Mouse (Mus musculus) heart, embryonic 14.5 days (tissue): ENCODE measurements around the gene Rrm2. TPM values are rescaled to one million over a fixed set of nuclear protein-coding genes. Genes with fewer than 3 reads are reported as not detected.

ENCODE experiments used
- ATAC-seq: fragments of 200-750 bp; cut with Nextera tagmentation; 2 replicates; pipeline ENCODE4 v1.8.0; 2017; ENCODE audit warnings: low read depth, moderate TSS enrichment; ENCODE audit not compliant: insufficient number of reproducible peaks, insufficient read depth, low FRiP score
- H3K27ac ChIP-seq, 2 experiments: fragments of 200-500 bp in 1 of 2; fragments of 300-500 bp in 1 of 2; sonication (generic) in 1 of 2; replicated peaks in 1 of 2; 2 replicates each; pipeline ENCODE4 v1.5.1; 2012 to 2014; ENCODE audit warnings: low read depth in 2 of 2, low read length in 2 of 2, control low read depth in 1 of 2, mild to moderate bottlenecking in 1 of 2, mixed read lengths in 1 of 2; ENCODE audit not compliant: control insufficient read depth in 1 of 2, insufficient read depth in 1 of 2
- H3K27me3 ChIP-seq: fragments of 300-500 bp; sonication (generic); 2 replicates; pipeline ENCODE4 v1.6.1; 2014; ENCODE audit warnings: mild to moderate bottlenecking, low read length, control low read depth; ENCODE audit not compliant: control insufficient read depth, insufficient read depth
- H3K36me3 ChIP-seq: fragments of 300-500 bp; sonication (generic); 2 replicates; pipeline ENCODE4 v1.6.1; 2014; ENCODE audit warnings: mild to moderate bottlenecking, control low read depth, low read length, mixed read lengths; ENCODE audit not compliant: control insufficient read depth, insufficient read depth
- H3K4me1 ChIP-seq, 2 experiments: fragments of 200-500 bp in 1 of 2; fragments of 300-500 bp in 1 of 2; sonication (generic) in 1 of 2; 2 replicates each; pipeline ENCODE4 v1.6.1; 2012 to 2014; ENCODE audit warnings: low read length in 2 of 2, control low read depth in 1 of 2, mixed read lengths in 1 of 2; ENCODE audit not compliant: control insufficient read depth in 2 of 2, insufficient read depth in 2 of 2
- H3K4me2 ChIP-seq: fragments of 300-500 bp; sonication (generic); 2 replicates; pipeline ENCODE4 v1.6.1; 2014; ENCODE audit warnings: mild to moderate bottlenecking, low read length
- H3K4me3 ChIP-seq, 2 experiments: fragments of 200-500 bp in 1 of 2; fragments of 300-500 bp in 1 of 2; sonication (generic) in 1 of 2; 2 replicates each; pipeline ENCODE4 v1.5.1; 2012 to 2014; ENCODE audit warnings: low read length in 2 of 2, mild to moderate bottlenecking in 2 of 2, control low read depth in 1 of 2, low read depth in 1 of 2, moderate library complexity in 1 of 2; ENCODE audit not compliant: control insufficient read depth in 1 of 2, insufficient read depth in 1 of 2
- H3K9ac ChIP-seq: fragments of 300-500 bp; sonication (generic); 2 replicates; pipeline ENCODE4 v1.6.1; 2014; ENCODE audit warnings: mild to moderate bottlenecking, low read length
- H3K9me3 ChIP-seq: fragments of 300-500 bp; sonication (generic); 2 replicates; pipeline ENCODE4 v1.6.1; 2016; ENCODE audit warnings: low read length, control low read depth; ENCODE audit not compliant: control insufficient read depth
- whole genome bisulfite sequencing: fragments of 180-500 bp; shearing (Covaris S2); extraction: QIAGEN DNeasy Blood & Tissue Kit; methylation state at CpG from one replicate; pipeline ENCODE4 v1.1.7; 2014; 5-methylcytosine and 5-hydroxymethylcytosine counted together
- polyA plus RNA-seq: library from polyadenylated mRNA; unstranded; fragments of >200 nt; fragmentation: Nextera tagmentation; extraction: Ambion mirVana; gene quantifications from 2 replicates; pipeline ENCODE4 v1.2.1, GENCODE M21; 2014

Gene Rrm2
- polyA plus RNA-seq, 1 experiment from 2014 or later, result 189 TPM

DNA sequence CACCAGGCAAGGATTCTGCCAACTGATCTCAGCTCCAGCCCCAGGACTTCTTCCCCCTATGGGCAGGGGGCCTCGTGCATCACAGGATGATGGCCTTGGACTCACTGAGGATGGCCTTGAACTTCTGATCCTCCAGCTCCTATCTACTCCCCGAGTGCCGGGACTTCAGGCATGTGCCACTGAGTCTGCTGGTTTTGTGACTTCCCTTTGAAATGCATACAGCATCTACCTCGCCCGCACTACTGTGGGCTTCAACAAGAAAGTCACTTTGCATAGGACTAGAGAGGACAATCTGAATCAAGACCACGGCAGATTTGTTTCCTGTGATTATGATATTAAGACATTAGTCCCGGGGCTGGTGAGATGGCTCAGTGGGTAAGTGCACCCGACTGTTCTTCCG is 47.4 kb downstream of the Rrm2 start:
- no peak overlapping the region for H3K4me2 ChIP-seq
- no peak for ATAC-seq
- no peak overlapping the region for H3K9ac ChIP-seq
- no peaks in the 10 kb centered on the region for H3K27me3 ChIP-seq
- H3K4me1 ChIP-seq, result peaks cover 11 to 13% of the 10 kb centered on the region in 2 experiments
- 90% methylated on average over 9 of the region's 9 CpGs for WGBS
- no peaks in the 10 kb centered on the region for H3K36me3 ChIP-seq
- no peak overlapping the region for H3K4me3 ChIP-seq
- no peaks in the 10 kb centered on the region for H3K9me3 ChIP-seq
- H3K27ac ChIP-seq, result no peak overlapping the region

DNA sequence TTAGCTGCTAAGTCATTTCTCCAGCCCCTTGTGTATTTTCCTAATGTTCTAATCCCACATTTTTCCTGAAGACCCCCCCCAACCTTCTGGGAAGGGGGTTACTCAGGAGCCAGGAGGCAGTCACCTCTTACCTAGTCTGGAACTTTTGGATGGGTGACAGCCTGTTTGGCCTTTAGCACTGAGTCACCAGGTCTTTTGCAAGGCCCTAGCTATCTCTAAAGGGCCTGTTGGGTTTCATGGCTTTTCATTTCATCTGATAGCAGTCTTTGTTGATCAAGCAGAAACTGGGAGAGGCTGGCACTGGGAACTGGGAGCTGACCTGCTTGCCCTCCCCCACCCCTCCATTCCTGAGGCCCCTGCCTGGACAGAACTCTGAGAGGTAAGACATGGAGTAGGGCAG is 49.3 kb downstream of the Rrm2 start:
- Histone ChIP-seq H3K27ac (no peak overlapping the region), H3K27me3 (no peaks in the 10 kb centered on the region), H3K9me3 (no peaks in the 10 kb centered on the region), H3K9ac (no peak overlapping the region), H3K4me2 (no peak overlapping the region), H3K36me3 (no peaks in the 10 kb centered on the region), H3K4me1 (peaks cover 11 to 13% of the 10 kb centered on the region in 2 experiments), H3K4me3 (no peak overlapping the region)
- ATAC-seq, result no peak

DNA sequence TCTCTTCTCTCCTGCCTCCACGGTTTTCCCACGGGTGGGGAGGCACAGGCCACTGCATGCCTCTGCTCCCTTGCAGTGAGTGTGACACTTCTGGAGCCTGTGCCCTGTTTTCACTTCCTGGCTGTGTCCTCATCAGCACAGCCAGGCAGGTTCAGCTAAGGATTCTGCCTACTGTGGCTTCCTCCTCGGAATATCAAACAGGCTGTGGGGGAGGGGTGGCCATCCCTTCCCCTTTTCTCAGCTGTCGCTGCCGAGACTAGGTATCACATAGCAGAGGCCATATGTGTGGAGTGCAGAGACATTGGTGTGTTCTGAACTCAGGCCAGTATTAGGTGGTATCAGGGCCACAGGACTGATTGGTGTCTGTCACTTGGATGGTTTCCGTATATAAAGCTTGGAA is 50.3 kb downstream of the Rrm2 start:
- no peaks in the 10 kb centered on the region for H3K36me3 ChIP-seq
- H3K27me3 ChIP-seq, result no peaks in the 10 kb centered on the region
- peaks cover 9 to 11% of the 10 kb centered on the region in 2 experiments for H3K4me1 ChIP-seq
- no peak for ATAC-seq
- H3K4me3 ChIP-seq, result no peak overlapping the region
- no peak overlapping the region for H3K27ac ChIP-seq
- H3K9ac ChIP-seq, result no peak overlapping the region
- WGBS, result 17% methylated on average over 6 of the region's 6 CpGs
- no peaks in the 10 kb centered on the region for H3K9me3 ChIP-seq
- H3K4me2 ChIP-seq, result peak overlapping the region; percentile 4; the same call in 1 of the 2 replicates

DNA sequence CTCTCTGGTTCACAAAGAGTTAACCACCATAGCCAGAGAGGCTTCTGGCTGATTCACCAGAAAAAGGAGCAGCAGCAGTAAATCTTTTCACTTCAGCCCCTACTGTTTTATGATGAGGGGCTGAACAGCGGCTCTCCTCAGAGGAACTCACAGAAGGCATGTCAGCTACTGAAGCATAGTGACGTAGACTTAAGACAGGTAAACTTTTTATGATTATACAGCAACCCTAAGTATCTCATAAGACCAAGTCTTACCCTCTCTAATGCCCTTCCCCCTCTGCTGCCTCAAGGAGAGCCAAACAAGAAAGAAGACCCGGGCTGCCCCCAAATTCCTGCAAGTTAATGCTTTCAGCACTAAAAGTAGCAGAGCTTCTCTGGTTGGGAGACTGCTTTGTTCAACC is 54.2 kb downstream of the Rrm2 start:
- H3K27me3 ChIP-seq, result no peaks in the 10 kb centered on the region
- H3K9me3 ChIP-seq, result no peaks in the 10 kb centered on the region
- peaks cover 4 to 5% of the 10 kb centered on the region in 2 experiments; a peak in 3 of 4 replicates for H3K4me1 ChIP-seq
- no peak overlapping the region for H3K27ac ChIP-seq
- H3K4me2 ChIP-seq, result no peak overlapping the region
- H3K36me3 ChIP-seq, result no peaks in the 10 kb centered on the region
- 20% methylated on average over 3 of the region's 3 CpGs for WGBS
- no peak overlapping the region for H3K4me3 ChIP-seq
- ATAC-seq, result no peak
- H3K9ac ChIP-seq, result peak overlapping the region; percentile 8; the same call in 1 of the 2 replicates

Other genes with a start within 250 kb of the Rrm2 start
- gene Taf1b, start 209.9 kb upstream of the Rrm2 start, polyA plus RNA-seq, result 23.2 and 25.0 TPM in 2 replicates
- gene Grhl1, start 136.0 kb upstream of the Rrm2 start, polyA plus RNA-seq, result 2.2 and 2.4 TPM in 2 replicates
- gene Klf11, start 57.0 kb upstream of the Rrm2 start, polyA plus RNA-seq, result 22.3 and 23.8 TPM in 2 replicates
- gene Cys1, start 26.4 kb upstream of the Rrm2 start, polyA plus RNA-seq, result 0.91 and 1.2 TPM in 2 replicates
- 33.7 and 34.4 TPM in 2 replicates for gene Mboat2, start 122.6 kb downstream of the Rrm2 start, polyA plus RNA-seq